Mouse (Mus musculus): ENCODE measurements around the gene Psat1. TPM values are rescaled to one million over a fixed set of nuclear protein-coding genes. Genes with fewer than 3 reads are reported as not detected.

Psat1 gene
- polyA plus RNA-seq (2014; fragmentation: Illumina TruSeq; extraction: RNeasy Lipid Tissue Mini Kit (QIAGEN cat#74804); ENCODE audit: low read depth, low replicate concordance) = 41.3 TPM

GRCm38 (mm10) chr19:15947237-15947636 is at the start of gene Psat1:
Gene Psat1 (minus strand): TSS chr19:15947337.

GRCm38 (mm10) chr19:15984449-15985171 is 37.5 kb upstream of the Psat1 start, which contains the start of gene Cep78:
Gene Cep78 (minus strand): TSS chr19:15984989.

Other genes with a start within 250 kb of the Psat1 start
- gene Cep78, start 37.7 kb upstream of the Psat1 start, polyA plus RNA-seq (2014; fragmentation: Illumina TruSeq; extraction: RNeasy Lipid Tissue Mini Kit (QIAGEN cat#74804); ENCODE audit: low read depth, low replicate concordance) = 8.6 TPM
- 87.3 TPM for gene Gnaq, start 185.5 kb upstream of the Psat1 start, polyA plus RNA-seq (2014; fragmentation: Illumina TruSeq; extraction: RNeasy Lipid Tissue Mini Kit (QIAGEN cat#74804); ENCODE audit: low read depth, low replicate concordance)